Mouse (Mus musculus): ENCODE results near the gene Enox1.

- TF ChIP-seq EP300 (IDR thresholded peaks at IDR 0.05; ENCODE audit: low read depth) = no peak
- no peak for TF ChIP-seq CTCF (IDR thresholded peaks at IDR 0.05; ENCODE audit: low read depth)
These were observed 291.4 kb downstream of the Enox1 start for GRCm38 (mm10) chr14:77448001-77448400.
